In the genomic region with DNA sequence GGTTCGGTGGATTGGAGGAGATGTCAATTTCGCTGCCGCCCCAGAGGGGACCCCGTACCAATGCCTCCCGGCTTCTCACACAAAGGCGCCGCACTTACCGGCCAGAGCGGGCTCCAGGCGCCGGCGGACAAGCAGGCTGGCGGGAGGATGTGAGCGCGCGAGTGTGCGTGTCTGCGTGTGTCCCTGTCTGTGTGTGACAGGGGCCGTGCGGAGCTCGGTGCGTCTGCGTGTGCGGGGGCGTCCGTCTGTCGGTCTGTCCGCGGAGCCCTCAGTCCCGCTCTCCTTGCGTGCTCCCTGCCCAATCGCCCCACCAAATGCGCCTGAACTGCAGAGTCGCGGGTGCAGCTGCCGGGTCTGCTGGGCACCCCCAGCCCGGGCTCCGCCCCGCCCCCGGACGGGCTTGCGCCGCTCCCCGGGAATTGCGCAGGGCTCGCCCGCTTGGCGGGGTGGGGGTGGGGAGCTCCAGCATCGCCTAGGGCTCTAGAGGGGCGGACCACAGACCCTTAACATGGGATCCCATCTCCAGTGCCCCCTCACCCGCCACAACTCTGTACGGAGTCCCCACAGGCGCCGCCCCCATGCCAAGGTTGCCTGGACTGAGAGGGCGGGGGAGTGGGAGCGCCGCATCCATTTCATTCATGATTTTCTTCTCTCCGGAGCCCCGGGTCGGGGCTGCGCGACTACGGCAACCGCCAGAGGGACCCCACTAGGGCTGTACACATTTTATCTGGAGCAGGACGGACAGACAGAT, we compare ENCODE assay signal across 8 mouse cellular contexts. TPM values are rescaled to one million over a fixed set of nuclear protein-coding genes. Genes with fewer than 3 reads are reported as not detected.
A peak's percentile ranks its signal among the peaks of the same experiment; 100 is the strongest.
DNase-seq lines count a peak whose midpoint lies in the region; ATAC-seq and TF ChIP-seq lines count a peak whose summit lies in the region.

No protein-coding gene starts in this region.

- H3K27me3 ChIP-seq in heart, embryonic 10.5 days (ENCODE audit: insufficient read depth, poor library complexity, severe bottlenecking): peaks cover 78% of the 10 kb centered on the region
- H3K27me3 ChIP-seq in hindbrain, postnatal 0 days (ENCODE audit: insufficient read depth, low read length): no peaks in the 10 kb centered on the region
- H3K27me3 ChIP-seq in limb, embryonic 12.5 days: peaks cover 79% of the 10 kb centered on the region
- H3K27me3 ChIP-seq in neural tube, embryonic 14.5 days (ENCODE audit: control insufficient read depth, insufficient read depth, low read length): no peaks in the 10 kb centered on the region

- H3K27ac ChIP-seq in heart, embryonic 10.5 days: peak overlapping the region; percentile 72
- H3K27ac ChIP-seq in hindbrain, postnatal 0 days: peak overlapping the region; percentile 85
- H3K27ac ChIP-seq in limb, embryonic 12.5 days: no peak overlapping the region
- H3K27ac ChIP-seq in neural tube, embryonic 14.5 days (ENCODE audit: low read depth, low read length): peak overlapping the region; percentile 90

- H3K9ac ChIP-seq in hindbrain, postnatal 0 days (replicated peaks; ENCODE audit: low read length): peak overlapping the region; percentile 87
- H3K9ac ChIP-seq in limb, embryonic 12.5 days (replicated peaks): peak overlapping the region; percentile 55
- peak overlapping the region; percentile 91 for H3K9ac ChIP-seq in neural tube, embryonic 14.5 days (replicated peaks; ENCODE audit: low read depth, low read length)

- 0 out of 2 replicates have a peak, but pooled peaks have one; percentile 18 for ATAC-seq in erythroid progenitor cell, adult 5-6 weeks (replicated peaks; ENCODE audit: low FRiP score, poor library complexity, severe bottlenecking)
- ATAC-seq in hindbrain, postnatal 0 days: peak; percentile 92
- peak; percentile 75 for ATAC-seq in limb, embryonic 12.5 days (ENCODE audit: insufficient number of reproducible peaks, insufficient read depth, low FRiP score, low TSS enrichment, low read depth)
- peak; percentile 90 for ATAC-seq in neural tube, embryonic 14.5 days (ENCODE audit: low read depth)

- peak overlapping the region; percentile 73 for H3K4me2 ChIP-seq in hindbrain, postnatal 0 days (ENCODE audit: low read depth, low read length)
- H3K4me2 ChIP-seq in limb, embryonic 12.5 days: peak overlapping the region; percentile 99
- H3K4me2 ChIP-seq in neural tube, embryonic 14.5 days (ENCODE audit: low read depth, low read length): peak overlapping the region; percentile 73

- under 1% methylated on average over 65 of the region's 65 CpGs for WGBS in heart, embryonic 10.5 days
- 1% methylated on average over 64 of the region's 65 CpGs for WGBS in hindbrain, postnatal 0 days
- WGBS in limb, embryonic 12.5 days: under 1% methylated on average over 65 of the region's 65 CpGs
- WGBS in neural tube, embryonic 14.5 days: 2% methylated on average over 64 of the region's 65 CpGs

- peaks cover 15% of the 10 kb centered on the region for H3K4me1 ChIP-seq in heart, embryonic 10.5 days
- no peaks in the 10 kb centered on the region for H3K4me1 ChIP-seq in hindbrain, postnatal 0 days (ENCODE audit: insufficient read depth, low read length)
- peaks cover 5% of the 10 kb centered on the region; the same call in 1 of the 2 replicates for H3K4me1 ChIP-seq in limb, embryonic 12.5 days (replicated peaks)
- no peaks in the 10 kb centered on the region for H3K4me1 ChIP-seq in neural tube, embryonic 14.5 days (ENCODE audit: control insufficient read depth, insufficient read depth, low read length)

- DNase-seq in heart, embryonic 10.5 days (ENCODE audit: low spot score): no peak
- no peak for DNase-seq in heart, adult 9 months (ENCODE audit: low spot score in 2 of 2)
- DNase-seq in brain, adult 2 months (ENCODE audit: low read depth, low spot score): peak; percentile 79
- DNase-seq in hindbrain, postnatal 0 days (ENCODE audit: low spot score): peak; percentile 88
- DNase-seq in gastrocnemius, postnatal 14 days: no peak

- TF ChIP-seq CTCF in hindbrain, postnatal 0 days (IDR thresholded peaks at IDR 0.05; ENCODE audit: low read depth): peak; percentile 62

- no peaks in the 10 kb centered on the region for H3K9me3 ChIP-seq in heart, embryonic 10.5 days
- H3K9me3 ChIP-seq in hindbrain, postnatal 0 days (ENCODE audit: low read length): no peaks in the 10 kb centered on the region
- no peaks in the 10 kb centered on the region for H3K9me3 ChIP-seq in limb, embryonic 12.5 days
- no peaks in the 10 kb centered on the region for H3K9me3 ChIP-seq in neural tube, embryonic 14.5 days (ENCODE audit: control insufficient read depth, low read length)

- H3K36me3 ChIP-seq in heart, embryonic 10.5 days: no peaks in the 10 kb centered on the region
- no peaks in the 10 kb centered on the region for H3K36me3 ChIP-seq in hindbrain, postnatal 0 days (ENCODE audit: insufficient read depth, low read length)
- H3K36me3 ChIP-seq in limb, embryonic 12.5 days: no peaks in the 10 kb centered on the region
- H3K36me3 ChIP-seq in neural tube, embryonic 14.5 days (ENCODE audit: control insufficient read depth, insufficient read depth, low read length): no peaks in the 10 kb centered on the region

- intact Hi-C loops in gastrocnemius, postnatal 14 days (cut with DNase I; ENCODE audit: low total_unique reads): no loop called here

- peak overlapping the region; percentile 77 for H3K4me3 ChIP-seq in heart, embryonic 10.5 days
- H3K4me3 ChIP-seq in hindbrain, postnatal 0 days (ENCODE audit: low read length): peak overlapping the region; percentile 73
- peak overlapping the region; percentile 63 for H3K4me3 ChIP-seq in limb, embryonic 12.5 days (replicated peaks)
- H3K4me3 ChIP-seq in neural tube, embryonic 14.5 days (ENCODE audit: low read depth, low read length): peak overlapping the region; percentile 78

RNA-seq across cellular contexts. Expression of gene Ptpn5, which starts 1.1 kb away (rescaled TPM):
- polyA plus RNA-seq in heart, embryonic 10.5 days (2016; fragmentation: Nextera tagmentation; extraction: Ambion mirVana): 0.26 TPM in 1 of 2 replicates, not detected in the other
- not detected in 2 replicates for total RNA-seq in erythroid progenitor cell, adult 5-6 weeks (2015; ENCODE audit: low replicate concordance)
- not detected in 2 replicates for total RNA-seq in erythroid progenitor cell, adult 5-6 weeks (2017; ENCODE audit: low replicate concordance)
- total RNA-seq in hindbrain, postnatal 0 days (2014; rRNA removed): 98.3 and 107 TPM in 2 replicates
- 129 and 138 TPM in 2 replicates for polyA plus RNA-seq in hindbrain, postnatal 0 days (2015; fragmentation: Nextera tagmentation; extraction: Ambion mirVana)
- 0.22 and 0.44 TPM in 2 replicates for polyA plus RNA-seq in limb, embryonic 12.5 days (2016; fragmentation: Nextera tagmentation; extraction: Ambion mirVana)
- 152 and 182 TPM in 2 replicates for polyA plus RNA-seq in neural tube, embryonic 14.5 days (2014; fragmentation: Nextera tagmentation; extraction: Ambion mirVana)
- total RNA-seq in gastrocnemius, postnatal 14 days (2021): not detected

Comparison
In these comparisons a context has a peak if more than half of its experiments do, and no peak if none do; other contexts are left out.
1. DNase-seq: peak in brain, adult 2 months (single experiment) and hindbrain, postnatal 0 days (single experiment); none in heart, embryonic 10.5 days (single experiment), heart, adult 9 months (0 of 2) and gastrocnemius, postnatal 14 days (single experiment).
2. ATAC-seq: peak in every context shown above with its lines; median percentile 92 in hindbrain, postnatal 0 days; 90 in neural tube, embryonic 14.5 days; 75 in limb, embryonic 12.5 days; 18 in erythroid progenitor cell, adult 5-6 weeks.
3. RNA of gene Ptpn5, which starts 1.1 kb away (polyA plus RNA-seq): 152 to 182 TPM in neural tube, embryonic 14.5 days and 129 to 138 TPM in hindbrain, postnatal 0 days; 0.22 to 0.44 TPM in limb, embryonic 12.5 days and 0.26 TPM in heart, embryonic 10.5 days; every median in the first group is over 10 times any median in the second.
4. Peak in every context shown above with its lines, with median percentiles within 50 percentile points of each other: H3K4me3 ChIP-seq, H3K4me2 ChIP-seq and H3K9ac ChIP-seq.